Mouse (Mus musculus) E14TG2a.4 (cell line): ENCODE data around the gene Clmp.
"Not testable (repeated sequence)": the region's sequence is repeated elsewhere in the genome, so short reads cannot be mapped to it uniquely, and the experiment has no call there.

Experiments
- H3K27me3 ChIP-seq: 2 replicates; pipeline ENCODE4 v1.6.1; 2014; ENCODE audit warnings: low read length, control low read depth; ENCODE audit not compliant: insufficient read depth
- H3K36me3 ChIP-seq: 2 replicates; pipeline ENCODE4 v1.6.1; 2014; ENCODE audit warnings: low read length, control low read depth; ENCODE audit not compliant: insufficient read depth
- H3K4me1 ChIP-seq: replicated peaks from 2 replicates; pipeline ENCODE4 v1.6.1; 2014; ENCODE audit warnings: low read depth, low read length, control low read depth
- H3K4me3 ChIP-seq: replicated peaks from 2 replicates; pipeline ENCODE4 v1.5.1; 2014; ENCODE audit warnings: mild to moderate bottlenecking, low read length
- H3K9me3 ChIP-seq: 2 replicates; pipeline ENCODE4 v1.6.1; 2014; ENCODE audit warnings: low read length, control low read depth
- CTCF ChIP-seq: conservative IDR thresholded peaks from 2 replicates; pipeline ENCODE4 v1.5.1; 2014; ENCODE audit warnings: low read length
- NANOG ChIP-seq: IDR thresholded peaks from 2 replicates; pipeline ENCODE4 v1.6.1; 2014; ENCODE audit warnings: borderline replicate concordance, low read length, mixed read lengths
- POU5F1 ChIP-seq: IDR thresholded peaks from 2 replicates; pipeline ENCODE4 v1.6.1; 2014; ENCODE audit warnings: low read length, borderline replicate concordance

Gene Clmp

DNA sequence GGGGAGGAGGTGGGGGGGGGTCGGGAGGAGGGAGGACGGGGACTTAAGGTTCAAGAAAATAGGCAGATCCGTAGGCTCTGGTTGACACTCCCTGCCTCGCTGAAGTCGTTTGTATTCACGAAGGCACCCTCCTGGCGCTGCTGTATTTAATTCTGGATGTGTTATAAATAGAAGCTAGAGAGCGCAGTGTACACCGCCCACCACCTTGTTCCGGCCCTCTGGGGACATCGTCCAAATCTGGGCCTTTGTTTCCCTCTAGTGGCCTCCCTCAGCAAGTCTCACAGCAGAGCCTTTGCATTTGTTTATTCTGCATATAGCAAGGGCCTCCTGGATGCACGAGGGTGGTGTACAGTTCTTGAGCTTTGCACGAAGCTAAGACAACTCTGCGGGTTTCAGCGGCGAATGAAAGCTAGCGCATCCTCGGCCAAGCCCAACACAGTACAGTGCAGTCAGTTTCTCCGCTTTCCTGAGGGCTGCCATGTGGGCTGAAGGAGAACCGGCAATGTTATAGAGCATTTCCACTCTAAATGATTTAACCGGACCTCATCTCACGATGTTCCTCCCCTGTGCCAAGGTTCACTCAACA lies 72.0 kb downstream of the Clmp start:
- 0 out of 2 replicates have a peak overlapping the region, but pooled peaks have one; percentile 5 for H3K4me3 ChIP-seq
- TF ChIP-seq POU5F1 (no peak), NANOG (no peak), CTCF (peak; percentile 43)
- peaks cover 19% of the 10 kb centered on the region for H3K4me1 ChIP-seq

DNA sequence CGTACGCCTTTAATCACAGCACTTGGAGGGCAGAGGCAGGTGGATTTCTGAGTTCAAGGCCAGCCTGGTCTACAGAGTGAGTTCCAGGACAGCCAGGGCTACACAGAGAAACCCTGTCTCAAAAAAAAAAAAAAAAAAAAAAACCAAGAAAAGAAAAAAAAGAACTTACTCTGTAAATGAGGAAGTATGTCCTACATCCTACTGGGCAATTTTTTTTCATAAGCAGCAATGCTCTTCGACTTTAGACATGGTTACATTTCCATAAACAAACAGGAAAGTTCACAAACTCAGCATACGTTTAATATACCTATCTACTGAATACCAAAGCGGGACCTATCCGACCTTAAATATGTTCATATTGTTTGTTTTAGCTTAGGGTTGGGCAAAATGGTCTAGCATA lies 76.6 kb downstream of the Clmp start:
- H3K4me3 ChIP-seq: no peak overlapping the region
- H3K36me3 ChIP-seq: no peaks in the 10 kb centered on the region; the same call in 1 of the 2 replicates
- TF ChIP-seq NANOG: no peak
- no peak for TF ChIP-seq POU5F1
- TF ChIP-seq CTCF: no peak
- peaks cover 45% of the 10 kb centered on the region for H3K4me1 ChIP-seq
- peaks cover 9% of the 10 kb centered on the region for H3K9me3 ChIP-seq
- H3K27me3 ChIP-seq: no peaks in the 10 kb centered on the region

More for the DNA sequence above, 72.0 kb downstream of the Clmp start:
- H3K9me3 ChIP-seq: no peaks in the 10 kb centered on the region
- no peaks in the 10 kb centered on the region for H3K27me3 ChIP-seq
- no peaks in the 10 kb centered on the region for H3K36me3 ChIP-seq

DNA sequence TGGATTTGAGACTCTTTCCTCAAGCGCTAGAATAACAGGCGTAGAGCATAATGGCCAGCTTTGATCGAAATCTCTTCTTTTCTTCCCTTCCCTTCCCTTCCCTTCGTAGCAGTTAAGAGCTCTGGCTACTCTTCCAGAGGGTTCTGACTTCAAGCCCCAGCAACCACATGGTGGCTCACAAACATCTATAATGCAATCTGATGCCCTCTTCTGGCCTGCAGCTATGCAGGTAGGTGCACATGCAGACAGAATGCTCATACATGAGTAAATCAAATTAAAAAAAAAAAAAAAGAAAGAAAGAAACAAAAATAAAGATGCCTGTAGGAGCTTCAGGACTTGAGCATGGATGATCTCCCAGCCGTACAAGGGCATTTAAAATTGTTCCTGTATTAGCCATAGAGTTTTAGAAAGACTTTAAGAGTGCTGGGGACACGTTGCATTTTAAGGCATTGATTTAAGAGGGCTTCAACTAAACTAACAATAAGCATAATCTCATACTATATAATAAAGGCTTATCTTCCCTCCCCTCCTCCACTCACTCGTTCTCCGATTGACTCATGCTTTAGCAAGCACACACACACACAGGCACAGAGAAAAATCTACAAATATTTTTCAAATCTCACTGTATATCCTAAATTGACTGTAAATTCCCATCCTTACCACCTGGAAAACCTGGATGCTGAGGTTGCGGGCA lies 79.3 kb downstream of the Clmp start:
- peaks cover 40% of the 10 kb centered on the region for H3K4me1 ChIP-seq
- H3K9me3 ChIP-seq: peaks cover 12% of the 10 kb centered on the region
- TF ChIP-seq CTCF (no peak), POU5F1 (no peak), NANOG (no peak)
- no peaks in the 10 kb centered on the region for H3K27me3 ChIP-seq
- no peaks in the 10 kb centered on the region; the same call in 1 of the 2 replicates for H3K36me3 ChIP-seq
- 0 out of 2 replicates have a peak overlapping the region, but pooled peaks have one; percentile 13 for H3K4me3 ChIP-seq

DNA sequence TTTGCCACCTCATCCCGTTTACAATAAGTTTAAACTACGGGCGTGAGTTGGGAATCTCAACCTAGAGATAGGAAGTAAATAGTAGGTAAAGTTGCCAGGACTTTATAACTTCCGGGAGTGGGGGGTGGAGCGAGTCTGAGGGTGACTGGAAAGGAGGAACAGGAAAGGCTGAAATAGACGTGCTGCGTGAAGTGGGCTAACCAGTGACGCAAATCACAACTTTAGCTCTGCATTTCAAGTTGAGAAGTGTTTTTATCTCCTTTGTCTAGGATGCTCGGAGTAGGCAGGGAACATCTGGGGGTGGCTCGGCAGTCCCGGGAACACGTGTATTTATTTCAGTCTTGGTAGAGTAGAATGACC lies 79.8 kb downstream of the Clmp start:
- no peaks in the 10 kb centered on the region; the same call in 1 of the 2 replicates for H3K36me3 ChIP-seq
- H3K27me3 ChIP-seq: no peaks in the 10 kb centered on the region
- peaks cover 40% of the 10 kb centered on the region for H3K4me1 ChIP-seq
- H3K4me3 ChIP-seq: 0 out of 2 replicates have a peak overlapping the region, but pooled peaks have one; percentile 13
- TF ChIP-seq POU5F1 (no peak), NANOG (no peak), CTCF (no peak)
- H3K9me3 ChIP-seq: peaks cover 17% of the 10 kb centered on the region

GRCm38 (mm10) chr9:40766058-40766605 lies 80.4 kb downstream of the Clmp start:
- peaks cover 22% of the 10 kb centered on the region for H3K9me3 ChIP-seq
- H3K4me3 ChIP-seq: 0 out of 2 replicates have a peak overlapping the region, but pooled peaks have one; percentile 13
- H3K27me3 ChIP-seq: no peaks in the 10 kb centered on the region
- TF ChIP-seq CTCF (no peak), POU5F1 (no peak), NANOG (no peak)
- H3K36me3 ChIP-seq: no peaks in the 10 kb centered on the region; the same call in 1 of the 2 replicates
- peaks cover 40% of the 10 kb centered on the region for H3K4me1 ChIP-seq

GRCm38 (mm10) chr9:40767946-40768345 lies 82.2 kb downstream of the Clmp start:
- H3K9me3 ChIP-seq: peaks cover 22% of the 10 kb centered on the region
- no peak overlapping the region for H3K4me3 ChIP-seq
- TF ChIP-seq POU5F1: no peak
- no peaks in the 10 kb centered on the region; the same call in 1 of the 2 replicates for H3K36me3 ChIP-seq
- no peaks in the 10 kb centered on the region for H3K27me3 ChIP-seq
- H3K4me1 ChIP-seq: peaks cover 46% of the 10 kb centered on the region

DNA sequence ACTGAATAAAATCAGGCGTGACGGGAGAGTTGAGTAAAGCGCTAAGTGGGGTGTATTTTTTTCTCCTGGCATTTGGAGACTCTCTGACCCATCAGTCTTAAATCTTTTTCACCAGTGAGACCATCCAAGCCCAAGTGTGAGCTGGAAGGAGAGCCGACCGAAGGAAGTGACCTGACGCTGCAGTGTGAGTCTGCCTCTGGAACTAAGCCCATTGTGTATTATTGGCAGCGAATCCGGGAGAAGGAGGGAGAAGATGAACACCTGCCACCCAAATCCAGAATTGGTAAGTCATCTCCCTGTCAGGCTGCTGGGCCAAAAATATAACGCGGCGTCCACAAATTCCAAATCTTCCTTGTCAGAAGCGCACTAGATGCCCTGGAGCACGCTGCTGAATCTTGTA lies 86.5 kb downstream of the Clmp start:
- peak overlapping the region; percentile 60 for H3K4me3 ChIP-seq
- TF ChIP-seq POU5F1 (no peak), NANOG (no peak), CTCF (no peak)
- no peaks in the 10 kb centered on the region for H3K27me3 ChIP-seq
- H3K36me3 ChIP-seq: no peaks in the 10 kb centered on the region; the same call in 1 of the 2 replicates
- peaks cover 12% of the 10 kb centered on the region for H3K4me1 ChIP-seq
- H3K9me3 ChIP-seq: peaks cover 17% of the 10 kb centered on the region

DNA sequence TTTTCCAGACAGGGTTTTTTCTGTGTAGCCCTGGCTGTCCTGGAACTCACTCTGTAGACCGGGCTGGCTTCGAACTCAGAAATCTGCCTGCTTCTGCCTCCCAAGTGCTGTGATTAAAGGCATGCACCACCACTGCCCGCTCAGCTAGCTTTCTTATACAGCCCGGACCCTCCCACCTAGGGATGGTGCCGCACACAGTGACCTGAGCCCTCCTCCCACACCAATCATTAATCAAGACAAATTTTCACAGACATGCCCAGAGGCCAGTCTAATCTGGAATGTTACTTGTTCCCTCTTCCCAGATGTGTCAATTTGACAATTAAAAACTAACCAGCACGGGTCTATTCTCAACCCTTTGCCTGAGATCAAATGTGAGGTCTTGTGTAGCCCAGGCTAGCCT lies 87.4 kb downstream of the Clmp start:
- not testable (repeated sequence) for H3K4me3 ChIP-seq, H3K4me1 ChIP-seq, H3K36me3 ChIP-seq, H3K27me3 ChIP-seq
- H3K9me3 ChIP-seq: peaks cover 14% of the 10 kb centered on the region
